Mouse (Mus musculus) brain, embryonic 14.5 days (tissue): ENCODE results near the gene Slc22a21. TPM values are rescaled to one million over a fixed set of nuclear protein-coding genes. Genes with fewer than 3 reads are reported as not detected.
"Not testable (repeated sequence)": the region's sequence is repeated elsewhere in the genome, so short reads cannot be mapped to it uniquely, and the experiment has no call there.

Source experiments
- DNase-seq: peaks from one replicate; pipeline ENCODE4 v3.0.0-alpha.2; 2011; ENCODE audit warnings: low read depth
- CTCF ChIP-seq: fragments of 200-500 bp; IDR thresholded peaks from 2 replicates; pipeline ENCODE4 v1.5.1; 2012; ENCODE audit warnings: inconsistent platforms, mild to moderate bottlenecking, moderate library complexity, borderline replicate concordance; ENCODE audit not compliant: insufficient read depth, insufficient read length; ENCODE audit errors: extremely low read depth
- POLR2A ChIP-seq: fragments of 200-500 bp; IDR thresholded peaks from 2 replicates; pipeline ENCODE4 v1.6.1; 2012; ENCODE audit warnings: mild to moderate bottlenecking, inconsistent platforms, borderline replicate concordance; ENCODE audit not compliant: poor library complexity, insufficient read depth, insufficient read length, severe bottlenecking; ENCODE audit errors: extremely low read depth
- polyA plus RNA-seq: library from polyadenylated mRNA; depleted of rRNA; stranded (reverse); fragments of >200 nt; gene quantifications from 2 replicates; pipeline ENCODE4 v1.2.3, GENCODE M21; 2012

The Slc22a21 gene
- polyA plus RNA-seq, 1 experiment: 3.7 TPM

GRCm38 (mm10) chr11:54011255-54011654 lies 31.1 kb upstream of the Slc22a21 start:
- TF ChIP-seq CTCF (no peak), POLR2A (no peak)
- no peak for DNase-seq

GRCm38 (mm10) chr11:54008416-54008920 lies 28.3 kb upstream of the Slc22a21 start:
- no peak for DNase-seq
- no peak for TF ChIP-seq POLR2A
- TF ChIP-seq CTCF: no peak

GRCm38 (mm10) chr11:54007717-54008116 lies 27.6 kb upstream of the Slc22a21 start:
- TF ChIP-seq POLR2A: no peak
- no peak for TF ChIP-seq CTCF

GRCm38 (mm10) chr11:54006901-54007300 lies 26.8 kb upstream of the Slc22a21 start:
- no peak for DNase-seq
- TF ChIP-seq CTCF (no peak), POLR2A (no peak)

More at GRCm38 (mm10) chr11:54007717-54008116, 27.6 kb upstream of the Slc22a21 start:
- peak; percentile 7 for DNase-seq

- DNase-seq: not testable (repeated sequence)
Measured at GRCm38 (mm10) chr11:54006362-54006761, 26.2 kb upstream of the Slc22a21 start.

- TF ChIP-seq CTCF (no peak), POLR2A (no peak)
- DNase-seq: no peak
Measured at GRCm38 (mm10) chr11:54004734-54005133, 24.6 kb upstream of the Slc22a21 start.

GRCm38 (mm10) chr11:54004221-54004620 lies 24.1 kb upstream of the Slc22a21 start:
- DNase-seq: peak; percentile 5
- TF ChIP-seq CTCF (no peak), POLR2A (no peak)

GRCm38 (mm10) chr11:54002761-54003717 lies 22.9 kb upstream of the Slc22a21 start:
- peak; percentile 85 for TF ChIP-seq CTCF
- peak; percentile 91 for DNase-seq

- TF ChIP-seq POLR2A (no peak), CTCF (peak; percentile 77)
- peak; percentile 79 for DNase-seq
Measured at GRCm38 (mm10) chr11:54002147-54002760, 22.1 kb upstream of the Slc22a21 start.

- TF ChIP-seq CTCF: no peak
- TF ChIP-seq POLR2A: no peak
- DNase-seq: no peak
Measured at GRCm38 (mm10) chr11:53997661-53998060, 17.5 kb upstream of the Slc22a21 start.

- TF ChIP-seq CTCF (no peak), POLR2A (no peak)
- DNase-seq: no peak
Measured at GRCm38 (mm10) chr11:53992264-53992663, 12.1 kb upstream of the Slc22a21 start.

- TF ChIP-seq POLR2A: no peak
- TF ChIP-seq CTCF: no peak
Measured at GRCm38 (mm10) chr11:53989232-53989631, 9.1 kb upstream of the Slc22a21 start.

More at GRCm38 (mm10) chr11:53989232-53989631, 9.1 kb upstream of the Slc22a21 start:
- DNase-seq: no peak
